Mouse (Mus musculus) embryo, embryonic 9.5 days (tissue): ENCODE data around the gene Cers1.

Source experiments
- DNase-seq: peaks from one replicate; pipeline ENCODE4 v3.0.0-alpha.2; 2017; ENCODE audit errors: extremely low spot score

Cers1 gene

GRCm38 (mm10) chr8:70316511-70317504, 1.2 kb downstream of the Cers1 start:
- peak; percentile 66 for DNase-seq

GRCm38 (mm10) chr8:70317872-70318271, 2.3 kb downstream of the Cers1 start:
- DNase-seq = no peak

- DNase-seq = no peak
These were observed 8.1 kb downstream of the Cers1 start for GRCm38 (mm10) chr8:70323716-70324115.

DNA sequence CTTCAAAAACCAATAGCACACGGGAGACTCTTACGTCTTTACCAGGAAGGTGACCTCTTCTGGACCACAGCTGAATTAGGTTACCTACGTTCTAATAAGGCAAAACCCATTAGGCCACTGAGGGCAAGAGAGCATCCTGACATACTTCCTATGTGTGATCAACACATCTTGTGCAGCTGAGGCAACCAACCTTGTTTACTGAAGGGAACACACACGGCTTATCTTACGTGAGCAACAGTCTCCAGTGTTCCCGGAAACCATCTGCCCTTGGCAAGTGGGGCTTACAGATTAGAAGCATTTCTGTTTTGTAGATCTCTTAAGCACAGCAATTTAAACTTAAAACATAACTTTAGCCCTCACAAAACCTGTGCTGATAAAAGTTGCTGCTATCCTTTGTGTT, 11.9 kb downstream of the Cers1 start:
- no peak for DNase-seq

DNA sequence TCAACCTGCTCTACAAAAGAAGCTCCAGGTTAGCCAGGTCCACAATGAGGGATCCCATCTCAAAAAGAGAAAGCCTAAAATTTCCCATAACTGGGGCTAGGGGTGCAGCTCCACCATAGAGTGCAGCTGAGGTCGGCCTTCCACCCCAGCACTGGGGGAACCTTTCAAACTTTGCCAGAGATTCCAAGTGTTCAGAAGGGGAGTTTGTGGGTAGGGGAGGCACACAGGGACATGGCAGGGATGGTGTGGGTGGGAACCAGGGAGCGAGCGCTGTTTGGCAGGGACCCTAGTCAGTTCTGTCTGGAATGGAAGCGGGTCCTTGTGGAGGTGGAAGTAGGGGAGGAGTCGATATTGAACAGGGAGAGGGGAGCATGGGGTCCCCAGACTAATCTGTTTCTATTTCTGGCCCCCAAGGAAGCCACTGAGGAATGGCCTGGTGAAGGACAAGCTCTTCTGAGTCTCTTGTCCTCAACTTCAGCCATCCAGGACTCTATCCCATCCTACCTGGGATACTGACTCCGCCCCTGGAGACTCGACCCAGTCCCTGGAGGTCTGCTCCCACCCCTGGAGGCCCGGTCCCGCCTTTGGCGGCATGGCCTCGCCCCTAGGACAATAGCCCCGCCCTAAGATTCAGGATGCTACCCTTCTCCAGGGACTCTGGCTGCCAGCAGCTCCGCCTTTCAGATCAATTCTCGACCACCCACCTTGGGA, 13.7 kb downstream of the Cers1 start, which contains the start of gene Gdf1:
Gdf1 (plus strand) TSS at position 694 of the 711 bp plus-strand sequence.
- peak; percentile 77 for DNase-seq

DNA sequence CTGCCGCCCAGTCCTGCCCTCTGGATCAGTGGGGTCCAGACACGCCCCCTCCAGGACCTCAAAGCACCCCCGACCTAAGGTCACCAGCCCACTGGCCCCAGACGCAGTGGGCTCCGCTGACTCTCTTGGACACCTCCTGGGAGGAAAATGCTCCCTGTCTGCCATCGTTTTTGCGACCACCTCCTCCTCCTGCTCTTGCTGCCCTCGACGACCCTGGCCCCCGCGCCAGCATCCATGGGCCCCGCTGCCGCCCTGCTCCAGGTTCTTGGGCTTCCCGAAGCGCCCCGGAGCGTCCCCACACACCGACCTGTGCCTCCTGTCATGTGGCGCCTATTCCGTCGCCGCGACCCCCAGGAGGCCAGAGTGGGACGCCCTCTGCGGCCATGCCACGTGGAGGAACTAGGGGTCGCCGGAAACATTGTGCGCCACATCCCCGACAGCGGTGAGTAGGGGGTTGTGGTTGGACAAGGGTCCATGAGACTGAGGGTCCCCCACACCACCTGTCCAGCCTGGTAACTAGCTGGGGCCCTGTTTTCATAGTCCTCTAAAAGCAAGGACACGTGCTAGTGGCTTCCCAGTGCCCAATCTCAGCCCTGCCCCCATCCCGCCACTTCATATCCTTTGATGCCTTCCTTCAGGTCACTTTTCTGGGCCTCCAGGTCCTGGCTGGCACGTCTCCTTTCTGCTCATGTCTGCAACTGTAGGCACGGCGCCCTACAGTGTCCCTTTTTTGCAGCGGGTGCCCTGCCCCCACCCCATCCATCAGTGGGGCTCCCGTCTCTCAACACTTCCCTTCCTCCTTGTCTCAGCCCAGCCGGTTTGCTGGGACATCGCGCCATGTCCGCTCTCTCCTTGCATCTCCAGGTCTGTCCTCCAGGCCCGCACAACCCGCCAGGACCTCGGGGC, 14.5 kb downstream of the Cers1 start:
- DNase-seq = peak; percentile 83

DNA sequence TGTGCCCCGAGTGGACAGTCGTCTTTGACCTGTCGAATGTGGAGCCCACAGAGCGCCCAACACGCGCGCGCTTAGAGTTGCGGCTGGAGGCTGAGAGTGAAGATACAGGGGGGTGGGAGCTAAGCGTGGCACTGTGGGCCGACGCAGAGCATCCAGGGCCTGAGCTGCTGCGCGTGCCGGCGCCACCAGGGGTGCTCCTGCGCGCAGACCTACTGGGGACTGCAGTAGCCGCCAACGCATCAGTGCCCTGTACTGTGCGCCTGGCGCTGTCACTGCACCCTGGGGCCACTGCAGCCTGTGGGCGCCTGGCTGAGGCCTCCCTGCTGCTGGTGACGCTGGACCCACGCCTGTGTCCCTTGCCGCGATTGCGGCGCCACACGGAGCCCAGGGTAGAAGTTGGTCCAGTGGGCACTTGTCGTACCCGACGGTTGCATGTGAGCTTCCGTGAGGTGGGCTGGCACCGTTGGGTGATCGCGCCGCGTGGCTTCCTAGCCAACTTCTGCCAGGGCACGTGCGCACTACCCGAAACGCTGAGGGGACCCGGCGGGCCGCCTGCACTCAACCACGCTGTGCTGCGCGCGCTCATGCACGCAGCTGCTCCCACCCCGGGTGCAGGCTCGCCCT, 15.3 kb downstream of the Cers1 start:
- no peak for DNase-seq

GRCm38 (mm10) chr8:70331526-70331925, 16.0 kb downstream of the Cers1 start:
- no peak for DNase-seq

DNA sequence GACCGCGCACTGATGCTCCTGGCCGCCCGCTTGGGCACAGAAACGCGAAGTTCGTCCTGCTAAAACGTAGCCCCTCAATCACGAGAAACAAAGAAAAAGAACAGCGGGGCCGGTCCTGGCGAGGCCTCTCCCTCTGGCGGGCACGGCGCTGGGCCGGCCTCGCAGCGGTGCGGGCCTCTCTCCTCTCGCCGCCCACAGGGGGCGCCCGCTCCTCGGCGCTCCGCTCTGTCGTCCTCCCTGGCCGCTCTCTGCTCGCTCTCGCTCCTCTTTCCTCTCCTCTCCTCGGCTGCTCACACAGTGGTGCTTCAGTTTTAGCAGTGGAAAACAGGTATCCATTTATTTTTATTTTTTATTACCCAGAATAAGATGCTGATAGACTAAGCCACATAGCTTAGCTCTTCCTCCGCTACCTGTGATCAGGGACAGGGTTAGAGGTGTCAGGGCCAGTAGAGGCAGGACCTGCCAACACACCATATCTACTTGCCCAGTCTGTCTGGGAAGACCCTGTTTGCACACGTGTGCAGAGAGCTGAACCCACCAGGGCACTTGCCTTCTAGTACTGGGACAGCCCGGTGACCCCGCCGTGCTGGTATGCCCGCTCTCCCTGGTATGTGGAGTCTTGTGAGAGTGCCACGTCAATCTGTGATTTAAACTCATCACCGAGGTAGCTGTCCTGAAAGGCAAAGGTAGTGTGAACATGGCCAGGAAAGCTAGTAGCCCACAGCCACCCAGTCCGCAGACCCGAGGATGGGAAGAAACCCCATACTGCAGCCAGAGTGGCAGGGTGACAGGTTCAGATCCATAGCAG, 16.7 kb downstream of the Cers1 start:
- peak; percentile 80 for DNase-seq

DNA sequence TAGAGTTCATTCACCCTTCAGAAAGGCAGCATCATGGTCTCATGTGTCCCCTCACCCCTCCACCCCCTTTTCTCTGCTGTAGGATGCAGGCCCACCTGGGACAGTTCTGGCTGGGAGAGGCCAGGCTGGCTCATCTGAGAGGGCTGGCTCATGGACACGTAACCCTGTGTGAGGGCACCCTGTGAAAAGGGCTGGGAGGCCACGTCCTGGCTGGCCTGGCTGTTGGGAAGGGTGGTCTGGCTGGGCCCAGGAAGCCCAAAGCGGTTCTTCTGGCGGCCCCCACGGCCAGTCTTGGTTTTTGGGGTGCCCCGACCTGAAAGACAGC, 17.3 kb downstream of the Cers1 start:
- DNase-seq = no peak

GRCm38 (mm10) chr8:70338931-70339330, 23.4 kb downstream of the Cers1 start:
- DNase-seq = no peak

GRCm38 (mm10) chr8:70340659-70341058, 25.1 kb downstream of the Cers1 start:
- DNase-seq = no peak

- DNase-seq = no peak
These were observed 26.4 kb downstream of the Cers1 start for GRCm38 (mm10) chr8:70342007-70342406.

DNA sequence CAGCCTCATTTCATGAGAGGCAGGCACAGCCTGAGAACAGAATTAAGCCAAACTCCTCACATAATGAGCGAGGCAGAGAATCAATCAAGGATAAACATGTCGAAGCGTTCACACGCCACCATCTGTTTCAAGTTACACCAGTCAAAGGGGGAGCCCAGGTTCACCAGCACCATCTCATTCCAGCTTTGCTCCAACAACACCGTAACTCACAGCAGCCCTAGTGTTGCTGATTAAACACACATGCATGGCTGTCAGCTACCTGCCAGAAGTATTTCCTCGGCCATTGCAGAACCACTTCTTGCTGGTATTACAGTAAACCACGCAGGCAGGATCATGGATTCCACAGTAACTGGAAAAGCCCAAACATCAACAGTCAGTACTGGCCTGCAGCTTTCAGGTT, 27.5 kb downstream of the Cers1 start:
- DNase-seq = no peak

GRCm38 (mm10) chr8:70343696-70344095, 28.1 kb downstream of the Cers1 start:
- peak; percentile 49 for DNase-seq

DNA sequence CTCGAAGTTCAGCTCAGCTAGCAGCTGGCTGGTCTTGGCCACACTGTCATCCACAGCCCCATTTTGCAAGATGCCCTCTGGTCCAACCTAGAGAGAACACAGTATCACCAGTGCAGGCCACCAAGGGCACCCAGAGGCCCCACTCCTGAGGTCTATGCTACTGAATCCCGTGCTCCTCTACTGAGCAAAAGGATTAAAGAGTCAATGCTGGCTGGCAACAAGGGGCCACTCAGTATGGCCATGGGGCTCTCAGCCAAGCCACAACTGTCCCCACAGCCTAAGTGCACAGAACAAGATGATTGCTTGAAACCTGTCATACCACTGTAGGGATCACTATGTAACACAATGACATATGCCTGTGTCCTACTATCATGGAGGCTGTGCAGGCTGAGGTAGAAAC, 28.7 kb downstream of the Cers1 start:
- DNase-seq = no peak

DNA sequence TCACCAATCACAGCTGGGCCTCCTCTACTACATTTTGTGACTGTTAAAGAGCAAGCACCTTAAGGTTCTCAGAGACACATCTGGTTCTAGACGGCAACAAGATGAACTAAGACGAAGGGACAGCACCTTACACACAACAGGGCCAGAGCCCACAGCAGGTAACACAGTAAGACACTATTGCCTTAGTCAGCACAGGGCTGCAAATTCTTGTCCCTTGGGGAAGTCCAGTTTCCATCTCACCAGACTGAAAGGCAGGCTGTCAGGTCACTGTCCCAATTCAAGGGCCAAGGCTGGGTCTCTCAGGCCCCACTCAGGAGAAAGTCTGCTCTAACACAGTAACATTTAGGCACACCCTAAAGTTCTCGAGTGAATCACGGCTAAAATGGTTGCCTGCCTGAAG, 31.9 kb downstream of the Cers1 start:
- no peak for DNase-seq

- DNase-seq = no peak
These were observed 32.4 kb downstream of the Cers1 start for GRCm38 (mm10) chr8:70347860-70348420.

DNA sequence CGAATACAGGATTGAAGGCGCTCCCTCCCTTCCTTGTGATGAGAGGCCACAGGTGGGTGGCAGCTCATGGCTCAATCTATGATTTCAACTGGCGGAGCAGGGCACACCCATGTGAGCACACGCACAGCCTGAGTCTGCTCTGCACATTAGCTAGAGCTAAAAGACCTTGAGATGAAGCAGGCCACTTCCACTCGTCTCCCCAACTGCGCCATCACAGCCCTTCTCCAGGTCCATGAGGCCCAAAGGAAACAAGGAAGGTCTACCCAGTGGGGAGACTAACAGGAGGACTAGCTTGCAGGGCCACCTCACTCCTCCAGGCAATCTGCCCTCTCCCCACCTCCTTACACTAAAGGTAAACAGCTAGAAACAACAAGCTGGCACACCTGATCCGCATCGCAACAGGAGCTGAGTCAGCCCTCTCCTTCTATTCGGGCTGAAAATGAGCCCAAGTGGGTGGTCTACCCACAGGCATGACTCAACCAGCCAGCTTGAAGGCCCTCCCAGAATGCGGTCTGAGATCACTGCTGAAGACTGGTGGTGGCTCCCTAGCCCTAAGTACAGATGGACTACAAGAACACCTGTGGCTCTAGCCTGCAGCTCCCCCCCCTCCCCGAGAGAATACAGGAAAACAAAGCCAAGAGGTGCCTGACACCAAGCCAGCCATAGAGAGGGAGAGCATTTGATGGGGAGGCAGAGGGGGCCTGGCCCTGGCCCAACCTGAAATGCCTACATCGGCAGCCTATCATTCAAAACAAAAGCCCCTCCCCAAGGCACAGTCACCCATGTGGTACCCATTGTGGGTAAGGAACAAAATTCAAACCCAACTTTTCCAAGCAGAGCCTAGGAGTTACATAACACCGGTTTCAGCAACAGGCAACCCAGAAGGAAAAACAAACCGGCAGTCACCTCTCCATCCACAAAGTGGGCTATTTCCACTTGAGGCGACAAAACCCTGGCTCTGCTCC, 35.7 kb downstream of the Cers1 start:
- DNase-seq = no peak
